Mouse (Mus musculus) lung, postnatal 0 days (tissue): ENCODE measurements around the gene Cps1.

Source experiments
- CTCF ChIP-seq: IDR thresholded peaks from 2 replicates; pipeline ENCODE4 v1.5.1; 2016; ENCODE audit warnings: antibody characterized with exemption, mild to moderate bottlenecking
- EP300 ChIP-seq: IDR thresholded peaks from 2 replicates; pipeline ENCODE4 v1.6.1; 2016; ENCODE audit warnings: antibody characterized with exemption, mild to moderate bottlenecking, control low read depth

DNA sequence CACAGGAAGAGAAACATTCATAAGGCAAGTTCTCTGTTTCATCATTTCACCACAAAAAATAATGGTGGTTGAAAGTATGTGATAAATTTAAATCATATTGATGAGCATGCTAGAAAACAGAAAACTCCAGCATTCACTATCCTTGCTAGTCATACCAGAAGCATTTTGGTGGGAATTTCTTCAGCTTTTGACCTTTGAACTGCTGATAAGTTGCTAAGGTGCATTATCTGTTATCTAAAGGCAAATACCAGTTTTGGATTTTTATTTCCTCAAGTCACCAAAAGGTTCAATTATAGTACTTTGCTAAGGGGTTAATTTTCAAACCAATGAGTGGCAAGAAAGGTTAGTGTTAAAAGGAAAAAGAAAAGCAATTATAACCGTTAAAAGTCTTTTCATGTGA, 23.6 kb upstream of the Cps1 start:
- TF ChIP-seq EP300 (no peak), CTCF (no peak)
